Mouse (Mus musculus): ENCODE data around the gene Tyk2. TPM values are rescaled to one million over a fixed set of nuclear protein-coding genes. Genes with fewer than 3 reads are reported as not detected.

Tyk2 gene
- polyA plus RNA-seq, 1 experiment, result 19.1 TPM

- DNase-seq (ENCODE audit: extremely low spot score in 1 of 2, low spot score in 1 of 2), result peak; percentile 84 to 94
These were observed 57.8 kb downstream of the Tyk2 start, which contains the start of the genes Gm49373 and Fdx1l for GRCm38 (mm10) chr9:21073044-21073840. Gene Gm49373, minus strand, starts transcription at chr9:21073096. Gene Fdx1l, minus strand, starts transcription at chr9:21073614.

GRCm38 (mm10) chr9:21072641-21073040, 58.4 kb downstream of the Tyk2 start:
- peak in 1 of 2 experiments; percentile 38 for DNase-seq (ENCODE audit: extremely low spot score in 1 of 2, low spot score in 1 of 2)

GRCm38 (mm10) chr9:21067006-21067684, 63.9 kb downstream of the Tyk2 start, which contains the start of gene Zglp1:
Gene Zglp1, minus strand, starts transcription at chr9:21067093.
- no peak for DNase-seq (ENCODE audit: extremely low spot score in 1 of 2, low spot score in 1 of 2)

GRCm38 (mm10) chr9:21062928-21063327, 68.1 kb downstream of the Tyk2 start:
- DNase-seq (ENCODE audit: extremely low spot score in 1 of 2, low spot score in 1 of 2), result peak; percentile 81 to 86

Other genes with a start within 250 kb of the Tyk2 start
- 48.3 and 49.1 TPM in 2 replicates for gene Ppan, start 243.1 kb downstream of the Tyk2 start, polyA plus RNA-seq (2012; rRNA removed)
- gene Eif3g, start 232.6 kb downstream of the Tyk2 start, polyA plus RNA-seq (2012; rRNA removed), result 115 and 117 TPM in 2 replicates
- 40.6 and 41.2 TPM in 2 replicates for gene Dnmt1, start 171.4 kb downstream of the Tyk2 start, polyA plus RNA-seq (2012; rRNA removed)
- 1.8 TPM in 2 replicates for gene S1pr2, start 154.5 kb downstream of the Tyk2 start, polyA plus RNA-seq (2012; rRNA removed)
- gene Mrpl4, start 128.5 kb downstream of the Tyk2 start, polyA plus RNA-seq (2012; rRNA removed), result 114 and 131 TPM in 2 replicates
- 2.9 and 3.5 TPM in 2 replicates for gene Icam1, start 115.3 kb downstream of the Tyk2 start, polyA plus RNA-seq (2012; rRNA removed)
- gene Icam4, start 101.9 kb downstream of the Tyk2 start, polyA plus RNA-seq (2012; rRNA removed), result 3.3 TPM in 2 replicates
- 220 and 241 TPM in 2 replicates for gene Icam5, start 99.2 kb downstream of the Tyk2 start, polyA plus RNA-seq (2012; rRNA removed)
- gene Zglp1, start 64.2 kb downstream of the Tyk2 start, polyA plus RNA-seq (2012; rRNA removed), result not detected in 2 replicates
- 1.6 and 2.5 TPM in 2 replicates for gene Gm49373, start 58.1 kb downstream of the Tyk2 start, polyA plus RNA-seq (2012; rRNA removed)
- 123 and 124 TPM in 2 replicates for gene Fdx1l, start 57.6 kb downstream of the Tyk2 start, polyA plus RNA-seq (2012; rRNA removed)
- 1.4 and 1.7 TPM in 2 replicates for gene Gm38431, start 39.2 kb downstream of the Tyk2 start, polyA plus RNA-seq (2012; rRNA removed)
- 27.9 and 28.2 TPM in 2 replicates for gene Raver1, start 39.2 kb downstream of the Tyk2 start, polyA plus RNA-seq (2012; rRNA removed)
- gene Cdc37, start 18.7 kb upstream of the Tyk2 start, polyA plus RNA-seq (2012; rRNA removed), result 175 and 217 TPM in 2 replicates
- gene Pde4a, start 34.5 kb upstream of the Tyk2 start, polyA plus RNA-seq (2012; rRNA removed), result 95.2 and 96.2 TPM in 2 replicates
- gene Keap1, start 108.1 kb upstream of the Tyk2 start, polyA plus RNA-seq (2012; rRNA removed), result 58.3 and 59.6 TPM in 2 replicates
- gene S1pr5, start 117.2 kb upstream of the Tyk2 start, polyA plus RNA-seq (2012; rRNA removed), result 9.9 and 13.8 TPM in 2 replicates
- 36.5 and 40.6 TPM in 2 replicates for gene Atg4d, start 134.1 kb upstream of the Tyk2 start, polyA plus RNA-seq (2012; rRNA removed)
- 42.5 and 44.6 TPM in 2 replicates for gene Kri1, start 156.7 kb upstream of the Tyk2 start, polyA plus RNA-seq (2012; rRNA removed)
- 65.2 and 66.2 TPM in 2 replicates for gene Cdkn2d, start 160.2 kb upstream of the Tyk2 start, polyA plus RNA-seq (2012; rRNA removed)
- gene Ap1m2, start 181.1 kb upstream of the Tyk2 start, polyA plus RNA-seq (2012; rRNA removed), result 0.76 and 1.6 TPM in 2 replicates
- 60.7 and 66.5 TPM in 2 replicates for gene Slc44a2, start 189.5 kb upstream of the Tyk2 start, polyA plus RNA-seq (2012; rRNA removed)
- gene Ilf3, start 236.6 kb upstream of the Tyk2 start, polyA plus RNA-seq (2012; rRNA removed), result 96.6 and 101 TPM in 2 replicates